Mouse (Mus musculus): ENCODE data around the gene Cyb5b.

The Cyb5b gene

GRCm38 (mm10) chr8:107130028-107130427 lies 20.4 kb upstream of the Cyb5b start:
- no peak for DNase-seq (ENCODE audit: low read depth)

- DNase-seq (ENCODE audit: low read depth): no peak
Observed at GRCm38 (mm10) chr8:107132581-107133491, 17.6 kb upstream of the Cyb5b start.

GRCm38 (mm10) chr8:107133881-107134280 lies 16.6 kb upstream of the Cyb5b start:
- no peak for DNase-seq (ENCODE audit: low read depth)

- no peak for DNase-seq (ENCODE audit: low read depth)
Observed at GRCm38 (mm10) chr8:107136003-107136612, 14.3 kb upstream of the Cyb5b start.

- DNase-seq (ENCODE audit: low read depth): no peak
Observed at GRCm38 (mm10) chr8:107137591-107137990, 12.8 kb upstream of the Cyb5b start.

GRCm38 (mm10) chr8:107138338-107138737 lies 12.1 kb upstream of the Cyb5b start:
- DNase-seq (ENCODE audit: low read depth): no peak

- DNase-seq (ENCODE audit: low read depth): no peak
Observed at GRCm38 (mm10) chr8:107139704-107140470, 10.6 kb upstream of the Cyb5b start.

GRCm38 (mm10) chr8:107142539-107142938 lies 7.9 kb upstream of the Cyb5b start:
- DNase-seq (ENCODE audit: low read depth): no peak

- no peak for DNase-seq (ENCODE audit: low read depth)
Observed at GRCm38 (mm10) chr8:107143501-107143900, 6.9 kb upstream of the Cyb5b start.

GRCm38 (mm10) chr8:107146186-107146585 lies 4.3 kb upstream of the Cyb5b start:
- DNase-seq (ENCODE audit: low read depth): no peak

- no peak for DNase-seq (ENCODE audit: low read depth)
Observed at GRCm38 (mm10) chr8:107148802-107149201, 1.6 kb upstream of the Cyb5b start.

GRCm38 (mm10) chr8:107150057-107150403 lies 410 bp upstream of the Cyb5b start:
- no peak for DNase-seq (ENCODE audit: low read depth)

- no peak for DNase-seq (ENCODE audit: low read depth)
Observed at GRCm38 (mm10) chr8:107151212-107151920, 926 bp downstream of the Cyb5b start.

GRCm38 (mm10) chr8:107153326-107154210 lies 3.1 kb downstream of the Cyb5b start:
- DNase-seq (ENCODE audit: low read depth): no peak

- DNase-seq (ENCODE audit: low read depth): no peak
Observed at GRCm38 (mm10) chr8:107156816-107157215, 6.4 kb downstream of the Cyb5b start.

- DNase-seq (ENCODE audit: low read depth): no peak
Observed at GRCm38 (mm10) chr8:107157836-107158235, 7.4 kb downstream of the Cyb5b start.

- no peak for DNase-seq (ENCODE audit: low read depth)
Observed at GRCm38 (mm10) chr8:107158890-107159289, 8.4 kb downstream of the Cyb5b start.

GRCm38 (mm10) chr8:107164251-107164773 lies 13.9 kb downstream of the Cyb5b start:
- no peak for DNase-seq (ENCODE audit: low read depth)

GRCm38 (mm10) chr8:107165745-107166144 lies 15.3 kb downstream of the Cyb5b start:
- no peak for DNase-seq (ENCODE audit: low read depth)

GRCm38 (mm10) chr8:107167848-107168247 lies 17.4 kb downstream of the Cyb5b start:
- DNase-seq (ENCODE audit: low read depth): no peak

- DNase-seq (ENCODE audit: low read depth): no peak
Observed at GRCm38 (mm10) chr8:107172152-107172551, 21.7 kb downstream of the Cyb5b start.
